Mouse (Mus musculus): ENCODE results near the gene Mpdu1.

GRCm38 (mm10) chr11:69623006-69623405 is 39.4 kb downstream of the Mpdu1 start:
- no peak for TF ChIP-seq CTCF (IDR thresholded peaks at IDR 0.05; ENCODE audit: control insufficient read depth, insufficient read depth, insufficient replicate concordance, low read depth, low read length)
- TF ChIP-seq POLR2A (IDR thresholded peaks at IDR 0.05; ENCODE audit: control insufficient read depth, low read depth, low read length): no peak

Measured in testis, adult 2 months (tissue).